Mouse (Mus musculus) E14TG2a.4 (cell line): ENCODE results near the gene Txlna.

ENCODE experiments used
- H3K27me3 ChIP-seq: 2 replicates; pipeline ENCODE4 v1.6.1; 2014; ENCODE audit warnings: low read length, control low read depth; ENCODE audit not compliant: insufficient read depth
- H3K36me3 ChIP-seq: 2 replicates; pipeline ENCODE4 v1.6.1; 2014; ENCODE audit warnings: low read length, control low read depth; ENCODE audit not compliant: insufficient read depth
- H3K4me1 ChIP-seq: replicated peaks from 2 replicates; pipeline ENCODE4 v1.6.1; 2014; ENCODE audit warnings: low read depth, low read length, control low read depth
- H3K4me3 ChIP-seq: replicated peaks from 2 replicates; pipeline ENCODE4 v1.5.1; 2014; ENCODE audit warnings: mild to moderate bottlenecking, low read length
- H3K9me3 ChIP-seq: 2 replicates; pipeline ENCODE4 v1.6.1; 2014; ENCODE audit warnings: low read length, control low read depth
- CTCF ChIP-seq: conservative IDR thresholded peaks from 2 replicates; pipeline ENCODE4 v1.5.1; 2014; ENCODE audit warnings: low read length
- NANOG ChIP-seq: IDR thresholded peaks from 2 replicates; pipeline ENCODE4 v1.6.1; 2014; ENCODE audit warnings: borderline replicate concordance, low read length, mixed read lengths
- POU5F1 ChIP-seq: IDR thresholded peaks from 2 replicates; pipeline ENCODE4 v1.6.1; 2014; ENCODE audit warnings: low read length, borderline replicate concordance

Gene Txlna

GRCm38 (mm10) chr4:129640638-129641467, at the start of gene Txlna:
Gene Txlna (minus strand): TSS chr4:129641065.
- H3K27me3 ChIP-seq: no peaks in the 10 kb centered on the region

GRCm38 (mm10) chr4:129684531-129684930, 43.7 kb upstream of the Txlna start:
- no peak overlapping the region for H3K4me3 ChIP-seq
- no peak for TF ChIP-seq POU5F1
- H3K9me3 ChIP-seq: no peaks in the 10 kb centered on the region
- peaks cover 80% of the 10 kb centered on the region for H3K36me3 ChIP-seq
- no peaks in the 10 kb centered on the region for H3K27me3 ChIP-seq
- peaks cover 13% of the 10 kb centered on the region for H3K4me1 ChIP-seq

More at GRCm38 (mm10) chr4:129640638-129641467, at the start of gene Txlna:
- Histone ChIP-seq H3K4me3 (peak within 1 kb of the TSS; percentile 88), H3K36me3 (peaks cover 64% of the 10 kb centered on the region), H3K9me3 (no peaks in the 10 kb centered on the region), H3K4me1 (peaks cover 44% of the 10 kb centered on the region)
- TF ChIP-seq POU5F1: no peak
- TF ChIP-seq CTCF: no peak
- TF ChIP-seq NANOG: no peak

GRCm38 (mm10) chr4:129683901-129684493, 43.1 kb upstream of the Txlna start:
- Histone ChIP-seq H3K9me3 (no peaks in the 10 kb centered on the region), H3K4me1 (peaks cover 13% of the 10 kb centered on the region), H3K4me3 (no peak overlapping the region), H3K27me3 (no peaks in the 10 kb centered on the region), H3K36me3 (peaks cover 80% of the 10 kb centered on the region)
- TF ChIP-seq NANOG (no peak), CTCF (no peak), POU5F1 (no peak)

GRCm38 (mm10) chr4:129681837-129682236, 41.0 kb upstream of the Txlna start:
- Histone ChIP-seq H3K36me3 (peaks cover 79% of the 10 kb centered on the region), H3K4me1 (peaks cover 19% of the 10 kb centered on the region), H3K4me3 (no peak overlapping the region), H3K27me3 (no peaks in the 10 kb centered on the region), H3K9me3 (no peaks in the 10 kb centered on the region)
- TF ChIP-seq NANOG (no peak), CTCF (no peak), POU5F1 (no peak)

GRCm38 (mm10) chr4:129672878-129673449, 32.1 kb upstream of the Txlna start:
- TF ChIP-seq CTCF (no peak), NANOG (no peak), POU5F1 (no peak)
- peaks cover 10% of the 10 kb centered on the region for H3K36me3 ChIP-seq
- no peaks in the 10 kb centered on the region for H3K27me3 ChIP-seq
- peak overlapping the region; percentile 99 for H3K4me3 ChIP-seq
- H3K9me3 ChIP-seq: no peaks in the 10 kb centered on the region
- peaks cover 28% of the 10 kb centered on the region for H3K4me1 ChIP-seq

- peak within 1 kb of the TSS; percentile 99 for H3K4me3 ChIP-seq
- peaks cover 28% of the 10 kb centered on the region for H3K4me1 ChIP-seq
- no peaks in the 10 kb centered on the region for H3K9me3 ChIP-seq
- no peaks in the 10 kb centered on the region for H3K27me3 ChIP-seq
- peaks cover 7% of the 10 kb centered on the region for H3K36me3 ChIP-seq
- no peak for TF ChIP-seq NANOG
- TF ChIP-seq CTCF: no peak
- TF ChIP-seq POU5F1: no peak
Observed at GRCm38 (mm10) chr4:129672083-129672877, 31.4 kb upstream of the Txlna start, which contains the start of gene Kpna6. Gene Kpna6 (minus strand): TSS chr4:129672767.

- Histone ChIP-seq H3K9me3 (no peaks in the 10 kb centered on the region), H3K27me3 (no peaks in the 10 kb centered on the region), H3K4me3 (peak overlapping the region; percentile 99), H3K36me3 (peaks cover 6% of the 10 kb centered on the region), H3K4me1 (peaks cover 28% of the 10 kb centered on the region)
- TF ChIP-seq CTCF (peak; percentile 92), NANOG (no peak)
Observed at GRCm38 (mm10) chr4:129671491-129672082, 30.7 kb upstream of the Txlna start.

GRCm38 (mm10) chr4:129662255-129662813, 21.5 kb upstream of the Txlna start:
- H3K4me3 ChIP-seq: no peak overlapping the region
- no peaks in the 10 kb centered on the region for H3K9me3 ChIP-seq
- TF ChIP-seq NANOG: no peak
- TF ChIP-seq CTCF: no peak
- no peak for TF ChIP-seq POU5F1
- H3K4me1 ChIP-seq: peaks cover 3% of the 10 kb centered on the region; the same call in 1 of the 2 replicates
- H3K27me3 ChIP-seq: no peaks in the 10 kb centered on the region
- H3K36me3 ChIP-seq: peaks cover 54% of the 10 kb centered on the region
